Mouse (Mus musculus) cerebellum, postnatal 10 days (tissue): ENCODE data around the gene Adcy1.

Experiments
- DNase-seq, 2 experiments: peaks; one replicate each; pipeline ENCODE4 v3.0.0; 2021; ENCODE audit warnings: mixed read lengths in 2 of 2

Adcy1 gene

GRCm38 (mm10) chr11:7069762-7070161 is 6.5 kb downstream of the Adcy1 start:
- DNase-seq, result peak; percentile 48 to 57

- no peak for DNase-seq
These were observed 8.3 kb downstream of the Adcy1 start for GRCm38 (mm10) chr11:7071617-7072016.

- peak; percentile 72 to 77 for DNase-seq
These were observed 10.3 kb downstream of the Adcy1 start for GRCm38 (mm10) chr11:7073556-7073955.

- DNase-seq, result peak; percentile 52 to 59
These were observed 13.2 kb downstream of the Adcy1 start for GRCm38 (mm10) chr11:7076510-7076909.

GRCm38 (mm10) chr11:7081893-7082292 is 18.6 kb downstream of the Adcy1 start:
- DNase-seq, result no peak

- no peak for DNase-seq
These were observed 20.6 kb downstream of the Adcy1 start for GRCm38 (mm10) chr11:7083911-7084310.

GRCm38 (mm10) chr11:7085184-7085583 is 21.9 kb downstream of the Adcy1 start:
- no peak for DNase-seq

- DNase-seq, result no peak
These were observed 27.8 kb downstream of the Adcy1 start for GRCm38 (mm10) chr11:7091120-7091519.

- DNase-seq, result no peak
These were observed 31.6 kb downstream of the Adcy1 start for GRCm38 (mm10) chr11:7094844-7095243.

GRCm38 (mm10) chr11:7101674-7102073 is 38.4 kb downstream of the Adcy1 start:
- peak; percentile 80 for DNase-seq

GRCm38 (mm10) chr11:7102256-7103194 is 39.2 kb downstream of the Adcy1 start:
- peak in 1 of 2 experiments; percentile 47 for DNase-seq

GRCm38 (mm10) chr11:7105337-7105736 is 42.0 kb downstream of the Adcy1 start:
- no peak for DNase-seq

GRCm38 (mm10) chr11:7109131-7109530 is 45.8 kb downstream of the Adcy1 start:
- peak; percentile 41 to 65 for DNase-seq

- DNase-seq, result no peak
These were observed 49.8 kb downstream of the Adcy1 start for GRCm38 (mm10) chr11:7113046-7113445.

GRCm38 (mm10) chr11:7113687-7114086 is 50.4 kb downstream of the Adcy1 start:
- peak; percentile 56 to 62 for DNase-seq

- DNase-seq, result no peak
These were observed 51.0 kb downstream of the Adcy1 start for GRCm38 (mm10) chr11:7114312-7114711.

- no peak for DNase-seq
These were observed 53.4 kb downstream of the Adcy1 start for GRCm38 (mm10) chr11:7116647-7117046.

GRCm38 (mm10) chr11:7129319-7130051 is 66.2 kb downstream of the Adcy1 start:
- no peak for DNase-seq

- peak; percentile 34 to 44 for DNase-seq
These were observed 69.6 kb downstream of the Adcy1 start for GRCm38 (mm10) chr11:7132736-7133387.

GRCm38 (mm10) chr11:7133736-7134135 is 70.4 kb downstream of the Adcy1 start:
- DNase-seq, result no peak

GRCm38 (mm10) chr11:7134319-7134718 is 71.0 kb downstream of the Adcy1 start:
- no peak for DNase-seq

GRCm38 (mm10) chr11:7135301-7135700 is 72.0 kb downstream of the Adcy1 start:
- no peak for DNase-seq

- DNase-seq, result peak; percentile 43 to 61
These were observed 72.5 kb downstream of the Adcy1 start for GRCm38 (mm10) chr11:7135763-7136162.
